Mouse (Mus musculus) induced T-regulatory cell, adult 2 months (primary cell): ENCODE data around the gene Zcchc14.

Experiments used
- DNase-seq: peaks from one replicate; pipeline ENCODE4 v3.0.0-alpha.2; 2012; ENCODE audit warnings: low read depth

The Zcchc14 gene

GRCm38 (mm10) chr8:121585159-121585825, 67.4 kb downstream of the Zcchc14 start:
- DNase-seq: peak; percentile 100

GRCm38 (mm10) chr8:121584730-121585129, 68.0 kb downstream of the Zcchc14 start:
- DNase-seq: peak; percentile 57

- DNase-seq: no peak
Measured at GRCm38 (mm10) chr8:121583653-121584052, 69.0 kb downstream of the Zcchc14 start.

GRCm38 (mm10) chr8:121580465-121580864, 72.2 kb downstream of the Zcchc14 start:
- DNase-seq: no peak

- peak; percentile 96 for DNase-seq
Measured at GRCm38 (mm10) chr8:121578676-121579451, 73.8 kb downstream of the Zcchc14 start, which contains the start of gene Fbxo31. Gene Fbxo31 (minus strand): TSS chr8:121578806.

GRCm38 (mm10) chr8:121577751-121578675, 74.7 kb downstream of the Zcchc14 start:
- no peak for DNase-seq

GRCm38 (mm10) chr8:121575661-121576060, 77.0 kb downstream of the Zcchc14 start:
- DNase-seq: no peak

GRCm38 (mm10) chr8:121573275-121573674, 79.4 kb downstream of the Zcchc14 start:
- DNase-seq: peak; percentile 52

GRCm38 (mm10) chr8:121572121-121572520, 80.6 kb downstream of the Zcchc14 start:
- DNase-seq: no peak

- DNase-seq: no peak
Measured at GRCm38 (mm10) chr8:121570801-121571200, 81.9 kb downstream of the Zcchc14 start.

- no peak for DNase-seq
Measured at GRCm38 (mm10) chr8:121570335-121570734, 82.4 kb downstream of the Zcchc14 start.

GRCm38 (mm10) chr8:121568321-121568720, 84.4 kb downstream of the Zcchc14 start:
- peak; percentile 49 for DNase-seq

GRCm38 (mm10) chr8:121563701-121564100, 89.0 kb downstream of the Zcchc14 start:
- no peak for DNase-seq

GRCm38 (mm10) chr8:121562941-121563351, 89.8 kb downstream of the Zcchc14 start:
- no peak for DNase-seq

GRCm38 (mm10) chr8:121561636-121562345, 90.9 kb downstream of the Zcchc14 start:
- DNase-seq: no peak

GRCm38 (mm10) chr8:121560432-121561100, 92.1 kb downstream of the Zcchc14 start:
- no peak for DNase-seq

- no peak for DNase-seq
Measured at GRCm38 (mm10) chr8:121559801-121560200, 92.9 kb downstream of the Zcchc14 start.

- DNase-seq: no peak
Measured at GRCm38 (mm10) chr8:121558538-121558937, 94.2 kb downstream of the Zcchc14 start.

- no peak for DNase-seq
Measured at GRCm38 (mm10) chr8:121557746-121558145, 95.0 kb downstream of the Zcchc14 start.

- DNase-seq: no peak
Measured at GRCm38 (mm10) chr8:121553831-121554475, 98.7 kb downstream of the Zcchc14 start.
